Mouse (Mus musculus) inflammation-experienced regulatory T-cells, adult 6 months (primary cell): ENCODE measurements around the gene Nobox. TPM values are rescaled to one million over a fixed set of nuclear protein-coding genes. Genes with fewer than 3 reads are reported as not detected.

Experiments used
- ATAC-seq: one replicate; pipeline ENCODE4 v1.8.0; 2017
- polyA plus RNA-seq, 3 experiments: library from polyadenylated mRNA; unstranded; fragments of 100-300 nt; shearing (Covaris generic); gene quantifications; one replicate each; pipeline ENCODE4 v1.2.1; 2017

Nobox gene
- polyA plus RNA-seq, 3 experiments from 2014 or later, result not detected

DNA sequence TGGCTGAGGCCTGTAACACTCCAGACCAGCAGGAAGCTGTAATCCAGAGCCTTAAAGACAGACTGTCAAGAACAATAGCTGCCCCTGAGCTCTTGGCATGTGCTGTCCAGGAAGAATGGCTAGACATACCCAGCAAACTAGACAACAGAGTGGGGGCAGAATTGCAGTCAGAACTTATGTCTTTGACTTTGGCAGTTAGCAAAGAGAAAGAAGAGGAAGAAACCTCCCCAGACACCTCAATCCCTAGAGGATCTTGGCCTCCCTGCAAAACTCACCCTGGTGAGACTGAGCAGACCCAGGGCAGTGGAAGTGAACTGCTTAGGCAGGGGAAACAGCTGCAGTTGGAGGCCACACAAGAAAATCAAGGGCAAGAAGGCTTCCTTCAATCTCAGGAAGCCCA lies 36.8 kb downstream of the Nobox start:
- ATAC-seq, result no peak

DNA sequence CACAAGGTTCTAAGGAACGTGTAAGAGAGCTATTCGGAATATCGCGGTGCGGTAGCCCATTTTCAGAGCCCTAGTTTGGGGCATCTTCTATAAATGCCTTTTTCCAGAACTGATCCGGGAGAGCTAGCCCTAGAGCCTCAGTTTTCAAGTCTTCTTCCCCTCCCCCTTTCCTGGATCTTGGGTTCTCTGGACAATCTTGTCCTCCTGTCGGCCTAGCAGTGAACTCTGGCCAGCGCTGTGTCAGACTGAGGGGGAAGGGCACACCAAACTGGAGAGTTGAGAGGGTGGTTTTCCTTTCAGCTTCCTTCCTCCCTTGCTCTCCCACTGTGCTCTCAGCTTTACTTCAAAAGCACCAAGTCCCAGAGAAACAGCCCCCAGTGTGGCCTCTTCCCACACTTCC lies 43.0 kb downstream of the Nobox start:
- peak; percentile 39 for ATAC-seq

DNA sequence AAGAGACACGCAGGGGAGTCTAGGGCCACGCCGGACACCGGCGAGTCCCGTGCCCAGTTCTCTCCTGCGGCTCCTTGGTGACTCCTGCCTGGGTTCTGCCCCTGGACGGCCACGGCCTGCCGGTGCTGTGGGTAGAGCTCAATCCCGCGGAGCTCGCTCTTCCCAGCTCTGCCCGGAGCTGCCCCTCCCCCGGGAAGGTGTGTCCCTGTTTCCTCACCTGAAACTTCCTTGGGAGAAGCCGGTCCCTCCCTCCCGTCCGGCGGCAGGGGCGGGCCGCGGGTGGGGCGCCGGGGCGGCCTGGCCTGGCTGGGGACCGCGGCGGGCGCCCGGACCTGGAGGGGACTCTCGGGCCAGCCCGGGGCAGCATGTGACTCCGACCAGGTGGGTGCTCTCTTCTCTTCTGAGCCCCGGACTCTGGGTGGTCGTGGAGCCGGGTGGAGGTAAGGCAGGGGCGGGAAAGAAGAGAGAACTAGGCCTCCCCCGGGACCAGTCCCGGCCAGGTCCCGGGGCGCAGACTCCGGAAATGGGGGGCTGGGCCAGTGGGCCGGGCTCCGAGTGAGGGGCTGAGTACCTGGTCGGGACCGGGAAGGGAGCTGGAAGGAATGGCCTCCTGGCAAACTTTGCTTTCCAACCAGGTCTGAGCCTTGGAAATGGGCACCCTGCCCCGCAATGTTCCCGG lies 43.9 kb downstream of the Nobox start, which contains the start of gene Arhgef5:
Gene Arhgef5, plus strand, starts transcription at position 220 of the 679 bp plus-strand sequence.
- ATAC-seq, result peak; percentile 49

DNA sequence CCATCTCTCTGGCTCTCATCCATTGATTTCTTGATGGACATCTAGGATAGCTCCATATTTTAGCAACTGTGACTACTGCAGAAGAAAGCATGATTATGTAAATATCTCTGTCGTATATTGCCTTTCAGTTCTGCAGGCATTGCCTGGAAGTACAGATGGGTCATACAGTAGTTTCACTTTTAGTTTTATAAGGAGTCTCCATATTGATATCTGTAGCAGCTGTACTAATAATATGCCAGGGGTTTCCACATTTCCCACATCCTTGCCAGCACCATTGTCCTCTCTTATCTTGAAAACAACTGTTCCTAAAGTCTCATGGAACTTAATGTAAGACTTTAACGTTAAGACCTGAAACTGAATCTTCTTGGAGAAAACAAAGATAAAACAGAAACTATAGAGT lies 48.6 kb downstream of the Nobox start:
- ATAC-seq, result peak; percentile 42

DNA sequence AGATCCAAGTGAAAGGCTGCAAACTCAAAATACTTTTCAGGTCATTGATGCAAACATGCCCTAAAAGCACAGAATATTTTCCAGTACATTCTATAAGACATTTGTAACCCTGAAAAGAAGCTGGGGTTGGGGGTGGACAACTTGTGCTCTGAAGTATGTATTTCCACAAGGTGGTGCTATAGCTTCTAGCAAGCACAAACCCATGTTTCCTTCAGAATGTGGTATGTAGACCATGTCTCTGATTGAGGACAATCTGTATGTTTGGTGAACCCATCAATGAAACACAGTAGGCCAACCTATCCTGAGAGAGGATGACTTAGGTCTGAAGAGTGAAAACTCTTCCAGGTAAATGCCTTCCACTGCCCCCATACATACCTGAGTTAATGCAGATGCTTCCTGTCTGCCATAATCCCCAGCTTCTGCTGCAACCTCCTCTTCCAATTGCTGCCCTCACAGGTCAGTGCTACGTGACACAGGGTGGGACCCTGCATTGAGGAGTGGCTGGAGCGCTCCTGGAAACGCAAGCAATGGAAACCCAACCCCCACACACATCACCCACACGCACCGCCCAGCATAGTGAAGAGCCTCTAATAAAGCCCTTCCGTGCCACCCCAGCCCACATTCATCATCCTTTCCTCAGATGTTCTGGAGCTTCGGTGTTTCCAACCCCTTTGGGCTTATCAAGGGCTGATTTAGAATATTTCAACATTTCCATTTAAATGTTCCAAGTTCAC lies 55.0 kb downstream of the Nobox start:
- ATAC-seq, result peak; percentile 75

Other genes with a start within 250 kb of the Nobox start
- not detected for gene Olfr441, start 203.2 kb downstream of the Nobox start, polyA plus RNA-seq
- under 1 TPM in 1 of 3 experiments, not detected in 2; 0.17 TPM for gene Olfr237-ps1, start 163.0 kb downstream of the Nobox start, polyA plus RNA-seq
- not detected for gene Olfr437, start 146.3 kb downstream of the Nobox start, polyA plus RNA-seq
- not detected for gene Olfr13, start 137.4 kb downstream of the Nobox start, polyA plus RNA-seq
- not detected for gene Olfr435, start 112.4 kb downstream of the Nobox start, polyA plus RNA-seq
- not detected for gene Olfr434, start 96.5 kb downstream of the Nobox start, polyA plus RNA-seq
- not detected for gene Olfr47, start 78.0 kb downstream of the Nobox start, polyA plus RNA-seq
- 1 to 10 TPM; 2.9 to 4.2 (median 4.1) TPM for gene Arhgef5, start 44.0 kb downstream of the Nobox start, polyA plus RNA-seq